Mouse (Mus musculus) cortical plate, adult 2 months (tissue): ENCODE measurements around the gene Polk. TPM values are rescaled to one million over a fixed set of nuclear protein-coding genes. Genes with fewer than 3 reads are reported as not detected.
A peak's percentile ranks its signal among the peaks of the same experiment; 100 is the strongest.

Source experiments
- H3K27ac ChIP-seq: fragments of 200-500 bp; 2 replicates; pipeline ENCODE4 v1.5.1; 2012; ENCODE audit warnings: low read length, control low read depth, inconsistent platforms; ENCODE audit not compliant: insufficient read depth
- H3K4me1 ChIP-seq: fragments of 200-500 bp; 2 replicates; pipeline ENCODE4 v1.6.1; 2011; ENCODE audit warnings: low read length; ENCODE audit not compliant: control insufficient read depth, insufficient read depth
- H3K4me3 ChIP-seq: fragments of 200-500 bp; 2 replicates; pipeline ENCODE4 v1.5.1; 2011; ENCODE audit warnings: mild to moderate bottlenecking, low read length, control low read depth; ENCODE audit not compliant: insufficient read depth
- CTCF ChIP-seq: fragments of 200-500 bp; IDR thresholded peaks from 2 replicates; pipeline ENCODE4 v1.5.1; 2011; ENCODE audit warnings: mild to moderate bottlenecking, control low read depth, low read length; ENCODE audit not compliant: insufficient read depth; ENCODE audit errors: extremely low read depth
- POLR2A ChIP-seq: fragments of 200-500 bp; IDR thresholded peaks from 2 replicates; pipeline ENCODE4 v1.6.1; 2011; ENCODE audit warnings: mild to moderate bottlenecking, low read length, control low read depth; ENCODE audit not compliant: insufficient read depth; ENCODE audit errors: extremely low read depth
- polyA plus RNA-seq: library from polyadenylated mRNA; depleted of rRNA; stranded (reverse); fragments of >200 nt; gene quantifications from 2 replicates; pipeline ENCODE4 v1.2.3, GENCODE M21; 2012

Gene Polk
- polyA plus RNA-seq, 1 experiment, result 8.3 TPM

GRCm38 (mm10) chr13:96532176-96532575, 10.2 kb downstream of the Polk start:
- H3K27ac ChIP-seq, result no peak overlapping the region
- H3K4me3 ChIP-seq, result no peak overlapping the region
- H3K4me1 ChIP-seq, result no peaks in the 10 kb centered on the region; the same call in 1 of the 2 replicates
- TF ChIP-seq CTCF (no peak), POLR2A (no peak)

- Histone ChIP-seq H3K4me1 (no peaks in the 10 kb centered on the region; the same call in 1 of the 2 replicates), H3K27ac (no peak overlapping the region), H3K4me3 (no peak overlapping the region)
- no peak for TF ChIP-seq POLR2A
- no peak for TF ChIP-seq CTCF
Measured at GRCm38 (mm10) chr13:96530064-96530463, 12.3 kb downstream of the Polk start.

- TF ChIP-seq POLR2A, result no peak
- TF ChIP-seq CTCF, result no peak
- no peak overlapping the region for H3K27ac ChIP-seq
- no peaks in the 10 kb centered on the region; the same call in 1 of the 2 replicates for H3K4me1 ChIP-seq
- H3K4me3 ChIP-seq, result no peak overlapping the region
Measured at GRCm38 (mm10) chr13:96529542-96529941, 12.8 kb downstream of the Polk start.

GRCm38 (mm10) chr13:96528776-96529175, 13.6 kb downstream of the Polk start:
- TF ChIP-seq POLR2A (no peak), CTCF (no peak)

GRCm38 (mm10) chr13:96527856-96528255, 14.5 kb downstream of the Polk start:
- no peak for TF ChIP-seq POLR2A
- no peak for TF ChIP-seq CTCF
- Histone ChIP-seq H3K27ac (no peak overlapping the region), H3K4me3 (no peak overlapping the region), H3K4me1 (no peaks in the 10 kb centered on the region; the same call in 1 of the 2 replicates)

More at GRCm38 (mm10) chr13:96528776-96529175, 13.6 kb downstream of the Polk start:
- no peak overlapping the region for H3K4me3 ChIP-seq
- no peak overlapping the region for H3K27ac ChIP-seq
- no peaks in the 10 kb centered on the region; the same call in 1 of the 2 replicates for H3K4me1 ChIP-seq

- H3K27ac ChIP-seq, result no peak overlapping the region
- no peak for TF ChIP-seq CTCF
- TF ChIP-seq POLR2A, result no peak
- no peaks in the 10 kb centered on the region; the same call in 1 of the 2 replicates for H3K4me1 ChIP-seq
- no peak overlapping the region for H3K4me3 ChIP-seq
Measured at GRCm38 (mm10) chr13:96527022-96527421, 15.4 kb downstream of the Polk start.

GRCm38 (mm10) chr13:96521294-96521693, 21.1 kb downstream of the Polk start:
- Histone ChIP-seq H3K27ac (no peak overlapping the region), H3K4me3 (no peak overlapping the region), H3K4me1 (no peaks in the 10 kb centered on the region)
- TF ChIP-seq POLR2A (no peak), CTCF (no peak)

- Histone ChIP-seq H3K4me1 (peaks cover 2% of the 10 kb centered on the region), H3K27ac (no peak overlapping the region)
Measured at GRCm38 (mm10) chr13:96517335-96517734, 25.0 kb downstream of the Polk start.

GRCm38 (mm10) chr13:96516249-96516648, 26.1 kb downstream of the Polk start:
- Histone ChIP-seq H3K4me3 (no peak overlapping the region), H3K27ac (no peak overlapping the region), H3K4me1 (peaks cover 2% of the 10 kb centered on the region)
- TF ChIP-seq CTCF (no peak), POLR2A (no peak)

More at GRCm38 (mm10) chr13:96517335-96517734, 25.0 kb downstream of the Polk start:
- TF ChIP-seq CTCF, result no peak
- no peak for TF ChIP-seq POLR2A
- H3K4me3 ChIP-seq, result no peak overlapping the region

GRCm38 (mm10) chr13:96514154-96514942, 28.0 kb downstream of the Polk start:
- H3K4me3 ChIP-seq, result no peak overlapping the region

More at GRCm38 (mm10) chr13:96514154-96514942, 28.0 kb downstream of the Polk start:
- peak overlapping the region; percentile 23; the same call in 1 of the 2 replicates for H3K27ac ChIP-seq
- TF ChIP-seq POLR2A, result no peak
- TF ChIP-seq CTCF, result no peak
- H3K4me1 ChIP-seq, result peaks cover 2% of the 10 kb centered on the region
